Mouse (Mus musculus): ENCODE results near the gene Uqcr11. TPM values are rescaled to one million over a fixed set of nuclear protein-coding genes. Genes with fewer than 3 reads are reported as not detected.

Uqcr11 gene
- total RNA-seq, 2 experiments from 2014 or later, result 520 to 551 TPM

GRCm38 (mm10) chr10:80399973-80400703 is 6.5 kb downstream of the Uqcr11 start:
- DNase-seq (ENCODE audit: extremely low spot score in 1 of 2, low spot score in 1 of 2), result no peak

GRCm38 (mm10) chr10:80399191-80399972 is 7.2 kb downstream of the Uqcr11 start, which contains the start of gene Mbd3:
Gene Mbd3, minus strand, starts transcription at chr10:80399550.
- DNase-seq (ENCODE audit: extremely low spot score in 1 of 2, low spot score in 1 of 2), result peak; percentile 90 to 95

- DNase-seq (ENCODE audit: extremely low spot score in 1 of 2, low spot score in 1 of 2), result peak; percentile 94
These were observed 7.9 kb downstream of the Uqcr11 start for GRCm38 (mm10) chr10:80398719-80399190.

GRCm38 (mm10) chr10:80398174-80398535 is 8.5 kb downstream of the Uqcr11 start:
- no peak for DNase-seq (ENCODE audit: extremely low spot score in 1 of 2, low spot score in 1 of 2)

GRCm38 (mm10) chr10:80397524-80398173 is 9.0 kb downstream of the Uqcr11 start:
- no peak for DNase-seq (ENCODE audit: extremely low spot score in 1 of 2, low spot score in 1 of 2)

GRCm38 (mm10) chr10:80396822-80397523 is 9.7 kb downstream of the Uqcr11 start:
- no peak for DNase-seq (ENCODE audit: extremely low spot score in 1 of 2, low spot score in 1 of 2)

GRCm38 (mm10) chr10:80395025-80395627 is 11.5 kb downstream of the Uqcr11 start:
- DNase-seq (ENCODE audit: extremely low spot score in 1 of 2, low spot score in 1 of 2), result no peak

GRCm38 (mm10) chr10:80392687-80393086 is 13.9 kb downstream of the Uqcr11 start:
- no peak for DNase-seq (ENCODE audit: extremely low spot score in 1 of 2, low spot score in 1 of 2)

- DNase-seq (ENCODE audit: extremely low spot score in 1 of 2, low spot score in 1 of 2), result no peak
These were observed 15.9 kb downstream of the Uqcr11 start for GRCm38 (mm10) chr10:80390697-80391096.

- DNase-seq (ENCODE audit: extremely low spot score in 1 of 2, low spot score in 1 of 2), result no peak
These were observed 17.4 kb downstream of the Uqcr11 start for GRCm38 (mm10) chr10:80389185-80389708.

- DNase-seq (ENCODE audit: extremely low spot score in 1 of 2, low spot score in 1 of 2), result no peak
These were observed 17.9 kb downstream of the Uqcr11 start for GRCm38 (mm10) chr10:80388731-80389130.

GRCm38 (mm10) chr10:80387522-80387959 is 19.1 kb downstream of the Uqcr11 start, which contains the start of gene Mex3d:
Gene Mex3d, minus strand, starts transcription at chr10:80387659.
- peak; percentile 75 to 85 for DNase-seq (ENCODE audit: extremely low spot score in 1 of 2, low spot score in 1 of 2)

- DNase-seq (ENCODE audit: extremely low spot score in 1 of 2, low spot score in 1 of 2), result no peak
These were observed 19.7 kb downstream of the Uqcr11 start for GRCm38 (mm10) chr10:80386735-80387471.

- DNase-seq (ENCODE audit: extremely low spot score in 1 of 2, low spot score in 1 of 2), result no peak
These were observed 20.6 kb downstream of the Uqcr11 start for GRCm38 (mm10) chr10:80385811-80386734.

- DNase-seq (ENCODE audit: extremely low spot score in 1 of 2, low spot score in 1 of 2), result no peak
These were observed 21.3 kb downstream of the Uqcr11 start for GRCm38 (mm10) chr10:80385310-80385709.

- DNase-seq (ENCODE audit: extremely low spot score in 1 of 2, low spot score in 1 of 2), result no peak
These were observed 21.9 kb downstream of the Uqcr11 start for GRCm38 (mm10) chr10:80384709-80385108.

- DNase-seq (ENCODE audit: extremely low spot score in 1 of 2, low spot score in 1 of 2), result no peak
These were observed 22.5 kb downstream of the Uqcr11 start for GRCm38 (mm10) chr10:80384115-80384639.

GRCm38 (mm10) chr10:80383431-80383830 is 23.2 kb downstream of the Uqcr11 start:
- no peak for DNase-seq (ENCODE audit: extremely low spot score in 1 of 2, low spot score in 1 of 2)
